Mouse (Mus musculus) natural killer cell, adult 2 months (primary cell): Measurements from ENCODE around the gene Vmn2r29.
"Not testable (repeated sequence)": the region's sequence is repeated elsewhere in the genome, so short reads cannot be mapped to it uniquely, and the experiment has no call there.

ENCODE experiments used
- DNase-seq, 2 experiments: peaks; one replicate each; pipeline ENCODE4 v3.0.0; 2022; ENCODE audit warnings: low spot score in 2 of 2

Gene Vmn2r29

DNA sequence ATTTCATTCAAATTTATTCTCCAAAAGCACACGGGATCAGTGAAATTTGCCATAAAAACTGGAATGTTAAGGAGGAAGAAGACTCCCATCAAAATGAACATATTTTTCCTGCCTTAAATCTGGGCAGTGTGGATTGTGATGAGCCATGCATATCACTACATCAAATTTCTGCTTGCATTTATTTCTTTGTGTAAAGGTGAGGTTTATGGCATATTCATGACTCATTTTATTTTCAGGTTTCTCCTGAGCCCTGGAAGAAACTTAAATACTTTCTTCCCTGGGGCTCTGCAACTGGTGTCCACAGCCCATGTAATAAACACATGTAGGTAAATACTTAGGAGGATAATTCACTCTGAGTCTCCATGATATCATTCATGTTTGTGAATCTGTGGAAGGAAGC, at the start of gene Vmn2r29:
Gene Vmn2r29, minus strand, starts transcription at position 101 of the 400 bp plus-strand sequence.
- DNase-seq = not testable (repeated sequence)

DNA sequence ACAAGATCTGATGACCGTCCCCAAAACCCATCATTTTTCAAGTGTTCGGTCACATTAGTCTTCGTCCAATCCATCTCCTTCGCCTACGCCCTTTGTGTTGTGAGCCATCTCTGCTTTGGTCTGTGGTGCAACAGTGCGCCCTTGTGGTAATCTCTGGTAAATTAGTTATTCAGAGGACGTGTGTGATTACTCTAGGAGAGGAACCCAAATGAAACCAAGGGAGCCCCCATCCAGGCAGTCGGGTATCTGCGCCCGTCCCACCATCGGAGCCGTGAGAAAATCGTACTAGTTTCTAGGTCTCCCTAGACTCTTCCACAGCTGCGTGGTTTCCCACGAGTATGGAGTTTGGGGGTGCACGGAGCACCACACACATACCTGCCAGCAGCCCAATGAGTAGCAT, 48.5 kb upstream of the Vmn2r29 start:
- DNase-seq = peak; percentile 35 to 65

DNA sequence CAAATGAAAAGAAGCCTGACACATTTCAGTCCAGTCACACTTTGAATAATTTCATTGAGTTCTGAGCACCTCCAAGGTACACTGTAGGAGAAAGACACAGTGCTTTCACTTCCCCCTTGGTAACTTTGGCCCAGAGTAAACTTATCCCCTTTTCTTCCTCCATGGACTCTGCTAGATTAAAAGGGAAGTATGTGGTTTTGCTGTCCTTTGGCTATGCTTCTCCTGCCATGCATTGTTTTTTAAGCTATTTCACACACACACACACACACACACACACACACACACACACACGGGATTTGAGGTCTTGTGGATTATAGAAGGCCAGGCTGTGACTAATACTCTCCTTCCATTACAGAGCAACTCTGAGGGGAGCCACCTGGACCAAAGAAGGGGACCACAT, 34.3 kb upstream of the Vmn2r29 start:
- DNase-seq = peak in 1 of 2 experiments; percentile 28

DNA sequence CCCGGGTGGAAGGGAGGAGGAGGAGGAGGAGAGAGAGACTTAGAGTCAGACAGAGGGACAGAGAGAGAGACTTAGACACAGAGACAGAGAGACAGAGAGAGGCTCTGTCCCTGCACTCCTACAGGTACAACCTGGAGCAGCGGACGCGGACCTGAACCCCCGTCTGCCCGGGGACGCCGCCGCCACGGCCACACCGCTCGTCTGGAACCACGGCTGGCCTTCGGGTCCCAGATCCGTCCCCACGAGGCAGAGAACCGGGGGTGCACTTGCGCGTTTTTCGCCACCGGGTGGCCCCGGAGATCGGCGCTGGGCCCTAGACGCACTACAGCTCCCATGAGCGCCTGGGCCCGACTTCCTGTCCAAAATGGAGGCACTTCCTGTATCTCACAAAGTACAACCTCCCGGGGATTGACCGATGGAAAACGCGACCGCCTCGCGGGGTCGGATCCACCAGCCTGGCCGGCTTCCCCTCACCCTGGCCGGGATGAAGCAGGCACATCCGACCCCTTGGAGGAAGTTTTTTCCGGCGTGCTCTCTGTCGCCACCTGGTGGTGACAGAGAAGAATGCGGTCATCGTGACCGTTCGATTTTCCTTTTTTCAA, 30.9 kb upstream of the Vmn2r29 start, which contains the start of gene Gm45844:
Gene Gm45844, minus strand, starts transcription at position 324 of the 602 bp plus-strand sequence.
- peak; percentile 89 to 92 for DNase-seq

DNA sequence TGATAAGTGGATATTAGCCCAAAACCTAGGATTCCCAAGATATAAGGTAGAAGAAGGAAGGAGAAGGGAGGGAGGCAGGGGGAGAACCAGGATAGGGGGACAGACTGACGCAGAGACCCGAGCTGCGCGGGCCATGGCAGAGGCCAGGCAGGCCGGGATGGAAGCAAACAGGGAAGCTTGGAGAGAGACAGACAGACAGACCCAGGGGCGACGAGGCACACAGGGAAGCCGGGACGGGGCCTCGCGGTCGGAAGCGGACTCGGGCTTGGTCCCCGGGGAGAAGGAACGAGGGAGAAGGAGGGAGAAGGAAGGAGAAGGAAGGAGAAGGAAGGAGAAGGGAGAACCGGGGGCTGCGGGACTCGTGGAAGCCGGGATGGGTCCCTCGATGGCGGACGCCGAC, 30.4 kb upstream of the Vmn2r29 start:
- DNase-seq = not testable (repeated sequence)

DNA sequence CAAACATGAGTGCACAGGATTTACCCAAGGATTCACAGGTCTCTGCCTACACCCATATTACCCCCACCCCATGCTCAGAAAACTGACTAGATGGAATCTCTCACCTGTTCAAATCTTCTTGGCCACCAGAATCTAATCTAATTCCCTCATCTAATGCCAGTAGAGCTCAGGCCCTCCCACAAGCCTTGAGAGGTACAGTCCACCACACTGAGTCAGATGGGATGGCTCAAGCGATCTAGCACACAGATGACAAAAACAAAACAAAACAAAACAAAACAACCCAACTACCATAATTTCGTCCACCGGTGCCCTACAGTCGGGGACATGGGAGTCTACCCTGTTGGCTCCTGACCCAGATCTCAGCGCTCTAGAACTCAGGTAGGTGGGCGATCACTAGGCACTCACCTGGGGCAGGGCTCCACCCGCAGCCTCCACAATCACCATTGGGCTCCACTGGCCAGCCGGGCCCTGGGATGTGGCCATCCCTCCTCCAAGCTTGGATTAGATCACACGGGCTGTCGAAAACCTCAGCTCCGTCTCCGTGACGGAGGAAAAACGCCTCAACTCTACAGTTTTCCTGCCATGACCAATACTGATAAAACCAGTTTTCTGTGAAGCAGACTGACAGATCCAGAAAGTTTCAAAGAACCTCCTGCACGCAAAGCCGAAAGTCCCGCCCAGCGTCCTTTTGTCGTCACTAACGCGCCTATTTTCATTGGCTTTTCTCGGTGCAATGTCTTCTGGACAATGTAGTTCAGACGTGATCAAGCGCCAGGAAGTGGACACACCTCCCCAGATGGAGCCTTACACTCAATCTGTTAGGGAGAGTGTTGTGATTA, 37.6 kb downstream of the Vmn2r29 start, which contains the start of gene Zfp772:
Gene Zfp772, minus strand, starts transcription at position 686 of the 839 bp plus-strand sequence.
- DNase-seq = peak; percentile 38 to 42

DNA sequence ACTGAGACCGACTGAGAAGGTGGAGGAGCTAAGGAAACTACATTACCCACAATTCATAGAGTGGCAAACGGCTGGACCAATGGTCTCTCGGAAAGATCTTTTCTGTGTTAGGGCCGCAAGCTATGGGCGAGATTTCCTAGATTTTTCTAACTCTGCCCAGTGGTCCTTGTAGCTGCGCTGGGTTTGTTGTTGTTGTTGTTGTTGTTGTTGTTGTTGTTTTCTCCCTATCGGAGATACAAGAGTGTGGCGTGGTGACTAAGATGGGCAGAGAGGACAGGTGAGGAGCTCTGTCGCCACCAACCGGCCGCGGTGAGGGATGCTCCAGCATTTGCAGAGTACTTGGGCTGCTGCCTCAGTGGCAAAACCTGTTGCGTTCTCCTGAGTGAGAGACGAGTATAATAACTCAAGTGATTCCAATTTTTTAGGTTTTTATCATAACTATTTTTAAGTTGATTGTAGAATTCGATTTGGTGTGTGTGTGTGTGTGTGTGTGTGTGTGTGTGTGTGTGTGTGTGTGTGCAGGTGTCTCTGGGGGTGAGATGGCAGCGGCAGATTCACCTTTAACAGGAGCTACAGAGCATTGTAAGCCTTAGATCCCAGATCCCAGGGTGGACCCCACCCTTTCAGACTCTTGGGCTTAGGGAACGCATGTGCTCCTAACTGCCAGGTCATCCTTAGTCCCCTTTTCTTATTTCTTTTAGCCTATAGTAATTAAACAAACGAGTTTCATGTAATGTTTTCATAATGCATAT, 58.8 kb downstream of the Vmn2r29 start:
- DNase-seq = peak; percentile 31 to 57

DNA sequence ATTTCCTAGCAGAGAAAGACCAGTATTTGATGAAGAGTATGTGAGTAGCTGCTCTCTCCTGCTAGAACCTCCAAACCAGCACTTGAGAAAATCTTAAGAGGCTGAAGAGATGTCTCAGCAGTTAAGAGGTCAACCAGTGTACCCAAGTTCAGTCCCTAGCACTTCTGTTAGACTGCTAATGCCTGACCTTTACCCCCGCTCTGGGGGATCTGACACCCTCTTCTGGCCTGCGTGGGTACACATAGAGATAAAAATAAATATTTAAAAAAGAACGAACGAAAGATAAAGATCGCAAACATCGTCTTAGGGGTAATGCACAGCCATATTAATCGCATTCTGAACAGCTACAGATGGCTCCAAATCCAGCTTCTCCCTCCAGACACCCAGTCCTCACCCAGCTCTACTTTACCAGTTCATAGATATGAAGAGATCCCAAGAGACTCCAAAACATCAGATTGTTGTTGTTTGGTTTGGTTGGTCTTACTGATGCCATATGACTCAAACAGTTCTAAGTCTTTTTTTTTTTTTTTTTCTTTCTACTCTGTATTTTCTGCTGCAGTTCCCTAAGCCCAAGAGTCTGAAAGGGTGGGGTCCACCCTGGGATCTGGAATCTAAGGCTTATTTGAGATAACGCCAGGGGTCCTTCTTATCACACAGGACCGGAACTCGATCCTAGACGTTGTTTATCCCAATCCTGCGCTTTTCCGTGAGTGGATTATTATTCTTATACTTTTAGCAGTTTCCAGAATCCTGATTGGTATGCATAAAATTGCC, 59.5 kb downstream of the Vmn2r29 start:
- DNase-seq = no peak

DNA sequence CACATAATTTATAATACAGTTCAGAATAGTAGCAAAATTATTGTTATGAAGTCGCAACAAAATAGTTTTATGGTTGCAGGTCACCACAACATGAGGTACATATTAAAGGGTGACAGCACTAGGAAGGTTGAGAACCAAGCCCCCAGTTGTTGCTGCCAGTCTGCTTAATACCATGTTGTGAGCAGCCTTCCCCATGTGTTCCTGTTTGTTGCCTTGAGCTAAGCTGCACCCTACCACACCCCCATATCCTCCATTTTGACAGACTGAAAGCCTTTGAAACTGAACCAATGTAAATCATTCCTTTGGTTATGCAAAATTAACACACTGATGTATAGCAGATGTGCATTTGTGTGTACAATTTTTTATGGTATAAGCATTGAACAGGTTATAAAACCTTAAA, 61.2 kb downstream of the Vmn2r29 start:
- DNase-seq = no peak
